In genomic region chr9:39602536-39603332, GRCm38 (mm10) we compare ENCODE assay signal across 10 mouse cellular contexts. TPM values are rescaled to one million over a fixed set of nuclear protein-coding genes. Genes with fewer than 3 reads are reported as not detected.
DNase-seq lines count a peak whose midpoint lies in the region; ATAC-seq and TF ChIP-seq lines count a peak whose summit lies in the region.
"Had no signal": no experiment of that assay in that cellular context is flagged by ENCODE, and none has a peak within 500 bp of the region (broad histone marks: within the 10 kb centered on the region; RNA-seq: fewer than 3 reads in every experiment).

No protein-coding gene starts in this region.

- no peaks in the 10 kb centered on the region for H3K9me3 ChIP-seq in kidney, postnatal 0 days (replicated peaks; ENCODE audit: low read length)
- H3K9me3 ChIP-seq in forebrain, embryonic 10.5 days: no peaks in the 10 kb centered on the region
- H3K9me3 ChIP-seq in intestine, postnatal 0 days (ENCODE audit: control insufficient read depth): no peaks in the 10 kb centered on the region
- no peaks in the 10 kb centered on the region for H3K9me3 ChIP-seq in stomach, postnatal 0 days (ENCODE audit: control insufficient read depth, low read length)

- H3K4me1 ChIP-seq in kidney, postnatal 0 days (replicated peaks; ENCODE audit: insufficient read depth, low read length): 0 out of 2 replicates have a peak, but pooled peaks cover 3% of the 10 kb centered on the region
- H3K4me1 ChIP-seq in forebrain, embryonic 10.5 days: peaks cover 19% of the 10 kb centered on the region
- H3K4me1 ChIP-seq in intestine, postnatal 0 days (replicated peaks; ENCODE audit: control insufficient read depth, insufficient read depth, low read length): no peaks in the 10 kb centered on the region
- no peaks in the 10 kb centered on the region for H3K4me1 ChIP-seq in stomach, postnatal 0 days (replicated peaks; ENCODE audit: control insufficient read depth, insufficient read depth)

- peak overlapping the region; percentile 31 for H3K4me3 ChIP-seq in kidney, postnatal 0 days (replicated peaks; ENCODE audit: low read depth, low read length)
- H3K4me3 ChIP-seq in forebrain, embryonic 10.5 days: peak overlapping the region; percentile 54
- peak overlapping the region; percentile 34 for H3K4me3 ChIP-seq in intestine, postnatal 0 days (ENCODE audit: low read depth, low read length)
- H3K4me3 ChIP-seq in stomach, postnatal 0 days (ENCODE audit: low read depth, low read length): peak overlapping the region; percentile 34

- DNase-seq in kidney, postnatal 0 days (ENCODE audit: low spot score): peak; percentile 57
- no peak for DNase-seq in kidney, postnatal 36 days
- DNase-seq in forebrain, embryonic 10.5 days (ENCODE audit: extremely low spot score, low spot score): peak; percentile 35
- DNase-seq in mesoderm, embryonic 11.5 days (ENCODE audit: low read depth, low spot score): peak; percentile 34
- DNase-seq in stomach, postnatal 0 days (ENCODE audit: low spot score): peak; percentile 40
- DNase-seq in spleen, postnatal 4 days (ENCODE audit: low spot score in 2 of 2): no peak
- DNase-seq in adrenal gland, adult 18-20 months (ENCODE audit: low spot score in 2 of 2): no peak

- 0 out of 2 replicates have a peak overlapping the region, but pooled peaks have one; percentile 1 for H3K27ac ChIP-seq in kidney, postnatal 0 days
- no peak overlapping the region for H3K27ac ChIP-seq in forebrain, embryonic 10.5 days
- no peak overlapping the region for H3K27ac ChIP-seq in intestine, postnatal 0 days (ENCODE audit: low read depth, low read length)
- H3K27ac ChIP-seq in stomach, postnatal 0 days (replicated peaks): no peak overlapping the region

- H3K36me3 ChIP-seq in kidney, postnatal 0 days (ENCODE audit: insufficient read depth, low read length): no peaks in the 10 kb centered on the region
- H3K36me3 ChIP-seq in forebrain, embryonic 10.5 days (replicated peaks): no peaks in the 10 kb centered on the region
- no peaks in the 10 kb centered on the region for H3K36me3 ChIP-seq in intestine, postnatal 0 days (ENCODE audit: control insufficient read depth, insufficient read depth)
- H3K36me3 ChIP-seq in stomach, postnatal 0 days (ENCODE audit: control insufficient read depth, insufficient read depth, low read length): no peaks in the 10 kb centered on the region

- no peak for TF ChIP-seq CTCF in kidney, postnatal 0 days (IDR thresholded peaks at IDR 0.05; ENCODE audit: low read depth)
- no peak for TF ChIP-seq CTCF in intestine, postnatal 0 days (IDR thresholded peaks at IDR 0.05; ENCODE audit: low read depth)
- no peak for TF ChIP-seq CTCF in stomach, postnatal 0 days (IDR thresholded peaks at IDR 0.05; ENCODE audit: low read depth)

- ATAC-seq in kidney, postnatal 0 days (replicated peaks; ENCODE audit: low FRiP score, low read depth): peak; percentile 74; the same call in 1 of the 2 replicates
- ATAC-seq in intestine, postnatal 0 days: 0 out of 2 replicates have a peak, but pooled peaks have one; percentile 38
- peak; percentile 65; the same call in 1 of the 2 replicates for ATAC-seq in stomach, postnatal 0 days (ENCODE audit: low FRiP score, low TSS enrichment)
- ATAC-seq: Patski had no signal

- whole genome bisulfite sequencing in kidney, postnatal 0 days: under 1% methylated on average over 19 of the region's 19 CpGs
- WGBS in forebrain, embryonic 10.5 days: 1% methylated on average over 19 of the region's 19 CpGs
- under 1% methylated on average over 19 of the region's 19 CpGs for WGBS in intestine, postnatal 0 days
- WGBS in stomach, postnatal 0 days: 2% methylated on average over 19 of the region's 19 CpGs

- no peaks in the 10 kb centered on the region for H3K27me3 ChIP-seq in kidney, postnatal 0 days (ENCODE audit: insufficient read depth, low read length)
- H3K27me3 ChIP-seq in forebrain, embryonic 10.5 days (ENCODE audit: poor library complexity, severe bottlenecking): peaks cover 14% of the 10 kb centered on the region
- H3K27me3 ChIP-seq in intestine, postnatal 0 days (replicated peaks; ENCODE audit: control insufficient read depth, insufficient read depth, low read length): no peaks in the 10 kb centered on the region
- no peaks in the 10 kb centered on the region for H3K27me3 ChIP-seq in stomach, postnatal 0 days (ENCODE audit: control insufficient read depth, insufficient read depth, low read length)

- peak overlapping the region; percentile 70 for H3K4me2 ChIP-seq in kidney, postnatal 0 days (ENCODE audit: low read length)
- H3K4me2 ChIP-seq in intestine, postnatal 0 days (replicated peaks; ENCODE audit: low read depth): peak overlapping the region; percentile 60
- H3K4me2 ChIP-seq in stomach, postnatal 0 days (replicated peaks; ENCODE audit: low read depth): peak overlapping the region; percentile 62

- 0 out of 2 replicates have a peak overlapping the region, but pooled peaks have one; percentile 8 for H3K9ac ChIP-seq in kidney, postnatal 0 days (ENCODE audit: low read depth, low read length)
- no peak overlapping the region for H3K9ac ChIP-seq in intestine, postnatal 0 days (ENCODE audit: low read depth, low read length)
- 0 out of 2 replicates have a peak overlapping the region, but pooled peaks have one; percentile 18 for H3K9ac ChIP-seq in stomach, postnatal 0 days (ENCODE audit: low read length)

- TF ChIP-seq EP300 in stomach, postnatal 0 days (optimal IDR thresholded peaks at IDR 0.05): no peak

RNA-seq across cellular contexts. Expression of gene AW551984, which starts 1.5 kb away (rescaled TPM):
- polyA plus RNA-seq in kidney, postnatal 0 days (2015; fragmentation: Nextera tagmentation; extraction: Ambion mirVana): 9.1 and 10.2 TPM in 2 replicates
- polyA plus RNA-seq in forebrain, embryonic 10.5 days (2016; fragmentation: Nextera tagmentation; extraction: Ambion mirVana): 4.0 and 4.2 TPM in 2 replicates
- polyA plus RNA-seq in intestine, postnatal 0 days (2015; fragmentation: Nextera tagmentation; extraction: Ambion mirVana): 7.5 and 9.8 TPM in 2 replicates
- polyA plus RNA-seq in stomach, postnatal 0 days (2015; fragmentation: Nextera tagmentation; extraction: Ambion mirVana): 10.6 and 12.5 TPM in 2 replicates
- total RNA-seq in adrenal gland, adult 18-20 months (2021): 10 to 100 TPM in 1 of 2 experiments, 1 to 10 TPM in 1; 9.6 to 10.9 TPM
- polyA plus RNA-seq: Patski had no signal

RNA-seq across cellular contexts. Expression of gene Olfr148, which starts 7.7 kb away (rescaled TPM):
- not detected in 2 replicates for polyA plus RNA-seq in kidney, postnatal 0 days (2015; fragmentation: Nextera tagmentation; extraction: Ambion mirVana)
- not detected in 2 replicates for polyA plus RNA-seq in forebrain, embryonic 10.5 days (2016; fragmentation: Nextera tagmentation; extraction: Ambion mirVana)
- not detected in 2 replicates for polyA plus RNA-seq in intestine, postnatal 0 days (2015; fragmentation: Nextera tagmentation; extraction: Ambion mirVana)
- polyA plus RNA-seq in stomach, postnatal 0 days (2015; fragmentation: Nextera tagmentation; extraction: Ambion mirVana): not detected in 2 replicates
- total RNA-seq in adrenal gland, adult 18-20 months (2021): not detected
- total RNA-seq: liver, adult 2 months had no signal
- polyA plus RNA-seq: liver, adult 2 months; Patski had no signal

RNA-seq across cellular contexts. Expression of gene Olfr960, which starts 18.4 kb away (rescaled TPM):
- not detected in 2 replicates for polyA plus RNA-seq in kidney, postnatal 0 days (2015; fragmentation: Nextera tagmentation; extraction: Ambion mirVana)
- polyA plus RNA-seq in forebrain, embryonic 10.5 days (2016; fragmentation: Nextera tagmentation; extraction: Ambion mirVana): not detected in 2 replicates
- not detected in 2 replicates for polyA plus RNA-seq in intestine, postnatal 0 days (2015; fragmentation: Nextera tagmentation; extraction: Ambion mirVana)
- not detected in 2 replicates for polyA plus RNA-seq in stomach, postnatal 0 days (2015; fragmentation: Nextera tagmentation; extraction: Ambion mirVana)
- not detected for total RNA-seq in adrenal gland, adult 18-20 months (2021)
- total RNA-seq: liver, adult 2 months had no signal
- polyA plus RNA-seq: liver, adult 2 months; Patski had no signal

RNA-seq across cellular contexts. Expression of gene Olfr959, which starts 27.4 kb away (rescaled TPM):
- not detected in 2 replicates for polyA plus RNA-seq in kidney, postnatal 0 days (2015; fragmentation: Nextera tagmentation; extraction: Ambion mirVana)
- not detected in 2 replicates for polyA plus RNA-seq in forebrain, embryonic 10.5 days (2016; fragmentation: Nextera tagmentation; extraction: Ambion mirVana)
- not detected in 2 replicates for polyA plus RNA-seq in intestine, postnatal 0 days (2015; fragmentation: Nextera tagmentation; extraction: Ambion mirVana)
- polyA plus RNA-seq in stomach, postnatal 0 days (2015; fragmentation: Nextera tagmentation; extraction: Ambion mirVana): not detected in 2 replicates
- total RNA-seq in adrenal gland, adult 18-20 months (2021): not detected
- total RNA-seq: liver, adult 2 months had no signal
- polyA plus RNA-seq: liver, adult 2 months; Patski had no signal

RNA-seq across cellular contexts. Expression of gene Olfr961, which starts 42.2 kb away (rescaled TPM):
- not detected in 2 replicates for polyA plus RNA-seq in kidney, postnatal 0 days (2015; fragmentation: Nextera tagmentation; extraction: Ambion mirVana)
- not detected in 2 replicates for polyA plus RNA-seq in forebrain, embryonic 10.5 days (2016; fragmentation: Nextera tagmentation; extraction: Ambion mirVana)
- not detected in 2 replicates for polyA plus RNA-seq in intestine, postnatal 0 days (2015; fragmentation: Nextera tagmentation; extraction: Ambion mirVana)
- polyA plus RNA-seq in stomach, postnatal 0 days (2015; fragmentation: Nextera tagmentation; extraction: Ambion mirVana): not detected in 2 replicates
- total RNA-seq in adrenal gland, adult 18-20 months (2021): not detected
- total RNA-seq: liver, adult 2 months had no signal
- polyA plus RNA-seq: liver, adult 2 months; Patski had no signal

Comparison
In these comparisons a context has a peak if more than half of its experiments do, and no peak if none do; other contexts are left out.
1. DNase-seq: peak in kidney, postnatal 0 days (single experiment), forebrain, embryonic 10.5 days (single experiment), mesoderm, embryonic 11.5 days (single experiment) and stomach, postnatal 0 days (single experiment); none in kidney, postnatal 36 days (0 of 2), spleen, postnatal 4 days (0 of 2) and adrenal gland, adult 18-20 months (0 of 2).
2. Peak in every context shown above with its lines, with median percentiles within 50 percentile points of each other: ATAC-seq, H3K4me2 ChIP-seq and H3K4me3 ChIP-seq.